Mouse (Mus musculus): ENCODE data around the gene Jade2.

GRCm38 (mm10) chr11:51841149-51841548, 16.3 kb downstream of the Jade2 start:
- TF ChIP-seq GATA1 (IDR thresholded peaks at IDR 0.05; ENCODE audit: borderline replicate concordance, low read length) (no peak), FLI1 (IDR thresholded peaks at IDR 0.05; ENCODE audit: low read length) (no peak)

Measured in megakaryocyte, embryonic 14.5 days (primary cell).